In the genomic region with DNA sequence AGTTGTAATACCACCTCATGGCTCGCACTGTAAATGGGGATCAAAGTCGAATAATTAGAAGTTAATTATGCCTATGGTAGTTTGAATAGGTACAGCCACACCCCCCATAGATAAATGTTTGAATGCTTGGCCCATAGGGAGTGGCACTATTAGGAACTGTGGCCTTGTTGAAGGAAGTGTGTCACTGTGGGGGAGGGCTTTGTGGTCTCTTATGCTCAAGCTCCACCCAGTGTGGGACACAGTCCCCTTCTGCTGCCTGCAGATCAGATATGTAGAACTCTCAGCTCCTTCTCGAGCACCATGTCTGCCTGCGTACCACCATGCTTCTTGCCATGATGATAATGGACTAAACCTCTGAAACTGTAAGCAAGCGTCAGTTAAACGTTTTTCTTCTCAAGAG, we compare ENCODE assay signal across 18 mouse cellular contexts.
DNase-seq lines count a peak whose midpoint lies in the region; ATAC-seq and TF ChIP-seq lines count a peak whose summit lies in the region.
"Had no signal": no experiment of that assay in that cellular context is flagged by ENCODE, and none has a peak within 500 bp of the region (broad histone marks: within the 10 kb centered on the region; RNA-seq: fewer than 3 reads in every experiment).

No protein-coding gene starts in this region.

- no peak for DNase-seq in forebrain, embryonic 14.5 days (ENCODE audit: low spot score)
- DNase-seq in forebrain, embryonic 10.5 days (ENCODE audit: extremely low spot score, low spot score), result no peak
- DNase-seq in stomach, postnatal 0 days (ENCODE audit: low spot score), result no peak
- DNase-seq in kidney, adult 8-10 months, result no peak
- DNase-seq in thymus, postnatal 36 days, result no peak
- DNase-seq in layer of hippocampus, adult 18-20 months (ENCODE audit: low spot score in 2 of 2), result no peak
- DNase-seq: adrenal gland, postnatal 10 days; B cell, adult 2 months; cerebellum, postnatal 10 days; gastrocnemius, postnatal 25 days; kidney, adult 18-20 months; liver, postnatal 0 days had no signal

- peaks cover 32% of the 10 kb centered on the region for H3K4me1 ChIP-seq in forebrain, embryonic 14.5 days (ENCODE audit: control insufficient read depth, insufficient read depth, low read length)
- peaks cover 47% of the 10 kb centered on the region for H3K4me1 ChIP-seq in forebrain, embryonic 10.5 days
- 0 out of 2 replicates have a peak, but pooled peaks cover 5% of the 10 kb centered on the region for H3K4me1 ChIP-seq in stomach, embryonic 15.5 days
- H3K4me1 ChIP-seq in stomach, postnatal 0 days (replicated peaks; ENCODE audit: control insufficient read depth, insufficient read depth), result no peaks in the 10 kb centered on the region
- H3K4me1 ChIP-seq in intestine, embryonic 16.5 days (ENCODE audit: control insufficient read depth, insufficient read depth, low read length), result peaks cover 8% of the 10 kb centered on the region; the same call in 1 of the 2 replicates

- no peak for TF ChIP-seq EP300 in stomach, postnatal 0 days (optimal IDR thresholded peaks at IDR 0.05)

- peak; percentile 13; the same call in 1 of the 2 replicates for ATAC-seq in forebrain, embryonic 14.5 days
- no peak for ATAC-seq in stomach, embryonic 15.5 days (ENCODE audit: insufficient read depth, low FRiP score, low read depth)
- no peak for ATAC-seq in stomach, postnatal 0 days (ENCODE audit: low FRiP score, low TSS enrichment)
- no peak; the same call in 1 of the 2 replicates for ATAC-seq in intestine, embryonic 16.5 days

- no peak for TF ChIP-seq CTCF in stomach, postnatal 0 days (IDR thresholded peaks at IDR 0.05; ENCODE audit: low read depth)

- H3K9ac ChIP-seq in forebrain, embryonic 14.5 days (ENCODE audit: low read length), result no peak overlapping the region
- H3K9ac ChIP-seq in stomach, embryonic 15.5 days, result no peak overlapping the region
- H3K9ac ChIP-seq in stomach, postnatal 0 days (ENCODE audit: low read length), result no peak overlapping the region
- H3K9ac ChIP-seq in intestine, embryonic 16.5 days (ENCODE audit: low read depth, low read length), result no peak overlapping the region
- H3K9ac ChIP-seq: heart, embryonic 12.5 days; hindbrain, embryonic 12.5 days; liver, postnatal 0 days; midbrain, embryonic 12.5 days had no signal

- no peak overlapping the region for H3K4me3 ChIP-seq in forebrain, embryonic 14.5 days (ENCODE audit: low read depth, low read length)
- H3K4me3 ChIP-seq in forebrain, embryonic 10.5 days, result no peak overlapping the region
- H3K4me3 ChIP-seq in stomach, embryonic 15.5 days (replicated peaks), result no peak overlapping the region
- no peak overlapping the region for H3K4me3 ChIP-seq in stomach, postnatal 0 days (ENCODE audit: low read depth, low read length)
- H3K4me3 ChIP-seq in intestine, embryonic 16.5 days (ENCODE audit: low read length), result no peak overlapping the region
- H3K4me3 ChIP-seq: heart, embryonic 12.5 days; hindbrain, embryonic 12.5 days; midbrain, embryonic 12.5 days had no signal

- H3K27me3 ChIP-seq in forebrain, embryonic 14.5 days (replicated peaks; ENCODE audit: control insufficient read depth, insufficient read depth, low read length), result no peaks in the 10 kb centered on the region
- no peaks in the 10 kb centered on the region for H3K27me3 ChIP-seq in forebrain, embryonic 10.5 days (ENCODE audit: poor library complexity, severe bottlenecking)
- no peaks in the 10 kb centered on the region for H3K27me3 ChIP-seq in stomach, embryonic 15.5 days (replicated peaks)
- no peaks in the 10 kb centered on the region for H3K27me3 ChIP-seq in stomach, postnatal 0 days (ENCODE audit: control insufficient read depth, insufficient read depth, low read length)
- H3K27me3 ChIP-seq in intestine, embryonic 16.5 days (replicated peaks; ENCODE audit: control insufficient read depth, insufficient read depth, low read length), result no peaks in the 10 kb centered on the region
- H3K27me3 ChIP-seq: heart, embryonic 12.5 days; hindbrain, embryonic 12.5 days; midbrain, embryonic 12.5 days had no signal

- no peaks in the 10 kb centered on the region for H3K9me3 ChIP-seq in forebrain, embryonic 14.5 days (replicated peaks; ENCODE audit: control insufficient read depth, low read length)
- H3K9me3 ChIP-seq in forebrain, embryonic 10.5 days, result no peaks in the 10 kb centered on the region
- no peaks in the 10 kb centered on the region for H3K9me3 ChIP-seq in stomach, embryonic 15.5 days
- H3K9me3 ChIP-seq in stomach, postnatal 0 days (ENCODE audit: control insufficient read depth, low read length), result no peaks in the 10 kb centered on the region
- H3K9me3 ChIP-seq in intestine, embryonic 16.5 days (ENCODE audit: control insufficient read depth, low read length), result no peaks in the 10 kb centered on the region
- H3K9me3 ChIP-seq: G1E; heart, embryonic 12.5 days; hindbrain, embryonic 12.5 days; midbrain, embryonic 12.5 days had no signal

- no peak overlapping the region for H3K27ac ChIP-seq in forebrain, embryonic 14.5 days (ENCODE audit: low read depth, low read length)
- H3K27ac ChIP-seq in forebrain, embryonic 10.5 days, result no peak overlapping the region
- H3K27ac ChIP-seq in stomach, embryonic 15.5 days, result no peak overlapping the region
- H3K27ac ChIP-seq in stomach, postnatal 0 days (replicated peaks), result no peak overlapping the region
- peak overlapping the region; percentile 35; the same call in 1 of the 2 replicates for H3K27ac ChIP-seq in intestine, embryonic 16.5 days (ENCODE audit: low read length)
- H3K27ac ChIP-seq: hindbrain, embryonic 12.5 days had no signal

- WGBS in forebrain, embryonic 14.5 days, result 69% methylated on average over 6 of the region's 6 CpGs
- WGBS in forebrain, embryonic 10.5 days, result 88% methylated on average over 6 of the region's 6 CpGs
- 92% methylated on average over 6 of the region's 6 CpGs for WGBS in stomach, embryonic 15.5 days
- WGBS in stomach, postnatal 0 days, result 88% methylated on average over 6 of the region's 6 CpGs
- 86% methylated on average over 6 of the region's 6 CpGs for WGBS in intestine, embryonic 16.5 days

- H3K36me3 ChIP-seq in forebrain, embryonic 14.5 days (ENCODE audit: control insufficient read depth, insufficient read depth, low read length), result no peaks in the 10 kb centered on the region
- peaks cover 38% of the 10 kb centered on the region for H3K36me3 ChIP-seq in forebrain, embryonic 10.5 days (replicated peaks)
- H3K36me3 ChIP-seq in stomach, embryonic 15.5 days, result no peaks in the 10 kb centered on the region
- no peaks in the 10 kb centered on the region for H3K36me3 ChIP-seq in stomach, postnatal 0 days (ENCODE audit: control insufficient read depth, insufficient read depth, low read length)
- H3K36me3 ChIP-seq in intestine, embryonic 16.5 days (ENCODE audit: control insufficient read depth, insufficient read depth, low read length), result no peaks in the 10 kb centered on the region
- H3K36me3 ChIP-seq: G1E; heart, embryonic 12.5 days; hindbrain, embryonic 12.5 days had no signal

- no peak overlapping the region for H3K4me2 ChIP-seq in forebrain, embryonic 14.5 days (ENCODE audit: low read length)
- 0 out of 2 replicates have a peak overlapping the region, but pooled peaks have one; percentile 2 for H3K4me2 ChIP-seq in stomach, embryonic 15.5 days
- H3K4me2 ChIP-seq in stomach, postnatal 0 days (replicated peaks; ENCODE audit: low read depth), result no peak overlapping the region
- H3K4me2 ChIP-seq in intestine, embryonic 16.5 days (ENCODE audit: low read depth, low read length), result no peak overlapping the region
- H3K4me2 ChIP-seq: heart, embryonic 12.5 days; hindbrain, embryonic 12.5 days; midbrain, embryonic 12.5 days had no signal
